Mouse (Mus musculus) MEL (cell line): ENCODE measurements around the gene Rybp.

Experiments
- CHD2 ChIP-seq: IDR thresholded peaks from 2 replicates; pipeline ENCODE4 v1.6.1; 2011; ENCODE audit warnings: low read length, improper control_type of control experiment
- CTCF ChIP-seq, 3 experiments: IDR thresholded peaks in 2 of 3; conservative IDR thresholded peaks in 1 of 3; 2 replicates each; pipeline ENCODE4 v1.5.1; 2011 to 2012; ENCODE audit warnings: low read length in 3 of 3, low read depth in 2 of 3, mild to moderate bottlenecking in 2 of 3, improper control_type of control experiment in 1 of 3, inconsistent platforms in 1 of 3, mixed read lengths in 1 of 3, moderate library complexity in 1 of 3; ENCODE audit not compliant: control insufficient read depth in 1 of 3, insufficient read depth in 1 of 3, poor library complexity in 1 of 3, severe bottlenecking in 1 of 3
- RCOR1 ChIP-seq: IDR thresholded peaks from 2 replicates; pipeline ENCODE4 v1.6.1; 2012; ENCODE audit warnings: low read depth, mild to moderate bottlenecking, inconsistent platforms, low read length, improper control_type of control experiment

GRCm38 (mm10) chr6:100271992-100272391 is 15.3 kb downstream of the Rybp start:
- no peak for TF ChIP-seq CHD2
- no peak for TF ChIP-seq CTCF (IDR thresholded peaks at IDR 0.05 in 2 of 3, conservative IDR thresholded peaks at IDR 0.05 in 1 of 3; ENCODE audit: control insufficient read depth in 1 of 3, insufficient read depth in 1 of 3, low read depth in 2 of 3, low read length in 3 of 3, poor library complexity in 1 of 3, severe bottlenecking in 1 of 3)
- TF ChIP-seq RCOR1: no peak
